Mouse (Mus musculus): ENCODE results near the gene Axin2. TPM values are rescaled to one million over a fixed set of nuclear protein-coding genes. Genes with fewer than 3 reads are reported as not detected.

The Axin2 gene
- total RNA-seq, 2 experiments from 2014 or later = 30.6 to 33.8 TPM

Other genes starting within 250 kb of the Axin2 start
- not detected for gene E030025P04Rik, start 224.0 kb downstream of the Axin2 start, total RNA-seq (2021)